Mouse (Mus musculus): ENCODE measurements around the gene Tbc1d14.

GRCm38 (mm10) chr5:36559510-36560235 lies 33.4 kb downstream of the Tbc1d14 start:
- TF ChIP-seq CTCF (IDR thresholded peaks at IDR 0.05; ENCODE audit: insufficient read depth, low read depth, low read length), result no peak
- TF ChIP-seq POLR2A (IDR thresholded peaks at IDR 0.05; ENCODE audit: insufficient read depth, low read depth, low read length), result no peak

Data from olfactory bulb, adult 2 months (tissue).